Mouse (Mus musculus) brain, embryonic 14.5 days (tissue): ENCODE measurements at regions not wholly inside any gene's neighbourhood (a gene's known extent, or its start where the extent isn't known, plus 50 kb on each side); places are given as distances from the start of the nearest gene placed in this dataset.

Experiments
- CTCF ChIP-seq: fragments of 200-500 bp; IDR thresholded peaks from 2 replicates; pipeline ENCODE4 v1.5.1; 2012; ENCODE audit warnings: inconsistent platforms, mild to moderate bottlenecking, moderate library complexity, borderline replicate concordance; ENCODE audit not compliant: insufficient read depth, insufficient read length; ENCODE audit errors: extremely low read depth
- POLR2A ChIP-seq: fragments of 200-500 bp; IDR thresholded peaks from 2 replicates; pipeline ENCODE4 v1.6.1; 2012; ENCODE audit warnings: mild to moderate bottlenecking, inconsistent platforms, borderline replicate concordance; ENCODE audit not compliant: poor library complexity, insufficient read depth, insufficient read length, severe bottlenecking; ENCODE audit errors: extremely low read depth

DNA sequence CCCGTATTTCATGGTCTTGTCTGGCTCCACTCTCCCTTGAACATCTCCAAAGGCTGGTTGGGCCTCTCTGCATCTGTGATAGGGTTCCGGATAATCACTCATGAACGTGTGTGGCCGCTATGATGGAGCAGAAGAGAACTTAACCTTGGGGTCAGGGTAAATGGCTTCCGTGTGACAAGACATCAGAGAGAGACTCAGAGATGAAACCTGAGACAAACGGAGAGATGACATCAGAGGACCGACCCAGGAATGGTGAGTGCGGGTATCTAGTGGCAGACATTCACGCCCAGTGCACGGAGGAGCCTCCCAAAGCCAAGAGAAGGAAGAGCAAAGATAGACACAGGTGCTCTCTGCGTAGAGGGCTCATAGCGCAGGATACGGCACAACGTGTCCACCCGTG is 78.2 kb upstream of the Brd7 start:
- TF ChIP-seq POLR2A, result no peak
- TF ChIP-seq CTCF, result no peak
